Mouse (Mus musculus): Measurements from ENCODE around the gene Pygm. TPM values are rescaled to one million over a fixed set of nuclear protein-coding genes. Genes with fewer than 3 reads are reported as not detected.

Pygm gene
- 4.6 and 7.3 TPM in 2 replicates for polyA plus RNA-seq (2012; rRNA removed; ENCODE audit: low replicate concordance)

GRCm38 (mm10) chr19:6384128-6384527 is at the start of gene Pygm:
Gene Pygm (plus strand): TSS chr19:6384399.

DNA sequence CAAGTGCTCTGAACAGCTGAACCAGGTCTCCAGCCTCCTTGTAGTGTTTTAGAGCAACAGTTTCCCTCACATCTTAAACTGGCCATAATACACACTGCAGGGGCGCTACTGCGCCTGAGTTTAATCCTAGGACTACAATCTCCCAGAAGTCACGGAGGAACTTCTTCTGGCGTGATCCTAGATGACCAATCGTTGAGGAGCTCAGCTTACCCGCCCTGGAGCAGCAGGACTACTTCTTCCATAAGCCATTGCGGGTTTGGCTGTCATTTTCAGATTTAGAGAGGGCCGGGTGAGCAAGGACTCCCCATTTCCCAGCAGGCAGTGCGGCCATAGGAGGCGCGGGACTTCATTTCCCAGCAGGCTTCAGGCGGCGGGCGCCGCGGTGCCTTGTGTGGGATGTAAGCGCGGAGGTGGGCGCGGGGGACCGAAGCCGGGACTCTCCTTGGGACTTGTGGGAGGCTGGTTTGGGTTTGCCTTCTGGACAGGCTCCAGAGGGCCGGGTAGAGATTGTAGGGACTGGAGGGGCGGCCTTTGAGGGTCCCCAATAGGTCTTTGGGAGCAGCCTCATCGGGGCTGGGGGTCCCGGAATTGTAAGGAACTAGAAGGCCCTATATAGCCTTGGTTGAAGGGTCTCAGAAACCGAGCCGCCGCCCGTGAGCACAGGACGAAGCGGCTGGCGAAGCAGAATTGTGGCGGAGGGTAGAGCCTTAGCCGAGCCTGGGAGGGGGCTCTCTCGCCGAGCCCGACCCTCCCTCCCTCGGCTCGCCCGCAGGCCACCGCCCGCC is 49.3 kb upstream of the Pygm start, which contains the start of gene Men1:
Men1 (plus strand) TSS at position 307 of the 785 bp plus-strand sequence.

GRCm38 (mm10) chr19:6340524-6341452 is 43.4 kb upstream of the Pygm start, which contains the start of gene Map4k2:
Gene Map4k2 (plus strand): TSS chr19:6341135.

GRCm38 (mm10) chr19:6363411-6364240 is 20.6 kb upstream of the Pygm start, which contains the start of gene Sf1:
Gene Sf1 (plus strand): TSS chr19:6363690.

DNA sequence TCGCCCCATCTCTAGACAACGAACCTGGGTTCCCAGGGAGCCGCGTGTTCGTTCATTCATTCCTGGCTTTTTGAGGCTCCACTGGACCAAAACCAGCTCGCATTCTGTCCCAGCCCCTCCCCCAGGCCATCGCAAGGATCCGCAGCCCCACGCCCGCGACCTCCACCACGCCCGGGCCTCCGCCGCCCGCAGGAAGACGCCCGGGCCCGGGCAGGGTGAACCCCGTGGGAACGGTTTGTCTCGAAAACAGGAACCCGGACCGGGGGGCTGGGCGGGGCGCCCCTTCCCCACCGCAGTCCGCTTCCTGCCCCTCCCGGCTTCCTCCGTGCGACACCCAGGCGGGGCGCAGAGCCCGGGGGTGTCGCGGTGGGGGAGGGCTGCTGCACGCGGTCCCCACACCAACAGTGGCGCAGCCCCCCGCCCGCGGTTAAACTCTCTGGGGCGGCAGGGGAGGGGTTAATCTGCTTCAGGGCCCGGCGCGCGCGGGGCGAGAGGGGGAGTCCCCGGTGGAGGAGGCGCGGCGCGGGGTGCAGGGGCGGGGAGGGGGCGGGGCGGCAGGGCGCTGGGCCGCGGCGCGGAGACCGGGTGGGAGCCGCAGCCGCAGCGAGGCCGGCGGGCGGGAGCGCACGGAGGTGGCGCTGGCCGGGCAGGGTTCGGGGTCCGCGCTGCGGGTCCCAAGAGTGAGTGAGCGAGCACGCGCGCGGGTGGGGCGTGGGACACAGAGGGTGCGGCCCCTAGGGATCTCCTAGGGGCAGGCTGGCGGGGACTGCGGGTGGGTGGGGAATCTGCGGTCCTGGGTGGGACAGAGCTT is 15.3 kb downstream of the Pygm start, which contains the start of gene Rasgrp2:
Rasgrp2 (plus strand) TSS at position 56 of the 811 bp plus-strand sequence.

DNA sequence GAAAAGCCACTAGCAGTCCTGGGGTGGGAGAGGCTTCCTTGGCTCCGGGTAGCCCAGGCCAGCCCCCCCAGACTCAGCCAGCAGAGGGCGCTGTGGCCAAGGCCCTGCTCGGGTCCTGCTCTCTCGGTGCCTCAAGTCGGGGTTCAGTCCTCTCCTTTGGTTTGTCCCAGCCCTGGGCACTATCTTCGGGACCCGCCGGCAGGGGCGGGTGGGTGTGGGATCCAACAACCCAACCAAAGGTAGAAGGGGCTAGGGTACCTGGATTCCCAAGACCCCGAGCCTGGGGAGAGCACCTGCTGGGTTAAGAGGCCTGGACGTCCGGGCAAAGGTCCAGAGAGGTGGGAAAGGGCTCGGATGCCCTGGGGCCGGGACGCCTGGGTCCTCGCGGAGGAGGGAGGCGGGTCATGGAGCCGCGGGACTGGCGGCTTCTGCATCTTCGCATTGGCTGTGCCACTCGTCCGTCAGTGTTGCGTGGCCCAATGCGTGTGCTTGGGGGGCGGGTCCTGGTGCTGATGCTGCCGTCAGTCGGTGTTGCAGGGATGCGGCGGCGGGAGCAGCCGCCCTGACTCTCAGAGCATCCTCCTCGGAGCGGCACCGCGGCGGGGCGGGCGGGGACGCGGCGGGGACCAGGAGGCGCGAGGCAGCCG is 34.2 kb downstream of the Pygm start, which contains the start of gene Nrxn2:
Nrxn2 (plus strand) TSS at position 499 of the 647 bp plus-strand sequence.

Other genes with a start within 250 kb of the Pygm start
- gene Batf2, start 243.4 kb upstream of the Pygm start, polyA plus RNA-seq (2012; rRNA removed; ENCODE audit: low replicate concordance) = 76.0 and 120 TPM in 2 replicates
- 116 and 148 TPM in 2 replicates for gene Arl2, start 242.9 kb upstream of the Pygm start, polyA plus RNA-seq (2012; rRNA removed; ENCODE audit: low replicate concordance)
- 0.43 and 0.57 TPM in 2 replicates for gene Majin, start 200.0 kb upstream of the Pygm start, polyA plus RNA-seq (2012; rRNA removed; ENCODE audit: low replicate concordance)
- 0.25 and 1.1 TPM in 2 replicates for gene Gpha2, start 158.0 kb upstream of the Pygm start, polyA plus RNA-seq (2012; rRNA removed; ENCODE audit: low replicate concordance)
- gene Ppp2r5b, start 148.5 kb upstream of the Pygm start, polyA plus RNA-seq (2012; rRNA removed; ENCODE audit: low replicate concordance) = 69.7 and 212 TPM in 2 replicates
- gene Atg2a, start 142.7 kb upstream of the Pygm start, polyA plus RNA-seq (2012; rRNA removed; ENCODE audit: low replicate concordance) = 57.3 and 66.7 TPM in 2 replicates
- gene Ehd1, start 107.7 kb upstream of the Pygm start, polyA plus RNA-seq (2012; rRNA removed; ENCODE audit: low replicate concordance) = 468 and 699 TPM in 2 replicates
- 35.7 and 40.2 TPM in 2 replicates for gene Cdc42bpg, start 77.9 kb upstream of the Pygm start, polyA plus RNA-seq (2012; rRNA removed; ENCODE audit: low replicate concordance)
- 30.8 and 32.3 TPM in 2 replicates for gene Men1, start 49.4 kb upstream of the Pygm start, polyA plus RNA-seq (2012; rRNA removed; ENCODE audit: low replicate concordance)
- gene Map4k2, start 43.3 kb upstream of the Pygm start, polyA plus RNA-seq (2012; rRNA removed; ENCODE audit: low replicate concordance) = 59.4 and 76.0 TPM in 2 replicates
- gene Sf1, start 20.7 kb upstream of the Pygm start, polyA plus RNA-seq (2012; rRNA removed; ENCODE audit: low replicate concordance) = 183 TPM in 2 replicates
- gene Rasgrp2, start 14.9 kb downstream of the Pygm start, polyA plus RNA-seq (2012; rRNA removed; ENCODE audit: low replicate concordance) = 36.3 and 40.8 TPM in 2 replicates
- gene Nrxn2, start 34.3 kb downstream of the Pygm start, polyA plus RNA-seq (2012; rRNA removed; ENCODE audit: low replicate concordance) = 2.0 and 4.5 TPM in 2 replicates
- gene Slc22a12, start 158.6 kb downstream of the Pygm start, polyA plus RNA-seq (2012; rRNA removed; ENCODE audit: low replicate concordance) = 0.23 TPM in 1 of 2 replicates, not detected in the other